Mouse (Mus musculus): Measurements from ENCODE around the gene Jakmip3.

Gene Jakmip3

DNA sequence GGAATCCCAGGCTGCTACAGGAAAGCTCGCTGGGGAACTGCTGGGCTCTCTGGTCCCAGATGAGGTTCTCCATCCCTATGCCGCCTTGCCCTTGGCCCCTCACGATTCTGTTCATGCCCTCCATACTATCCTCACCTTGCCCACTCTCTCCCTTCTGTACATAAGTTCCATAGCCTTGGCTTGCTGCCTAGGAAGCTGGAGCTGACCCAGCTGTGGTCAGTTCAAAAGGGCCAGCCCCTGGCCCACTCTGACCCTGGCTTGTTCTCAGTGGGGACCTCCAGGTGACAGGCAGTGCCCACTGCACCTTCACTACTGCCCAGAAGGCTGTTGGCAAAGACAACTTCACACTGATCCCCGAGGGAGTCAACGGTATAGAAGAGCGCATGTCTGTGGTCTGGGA, 155.9 kb downstream of the Jakmip3 start:
- DNase-seq (ENCODE audit: low spot score) = no peak

DNA sequence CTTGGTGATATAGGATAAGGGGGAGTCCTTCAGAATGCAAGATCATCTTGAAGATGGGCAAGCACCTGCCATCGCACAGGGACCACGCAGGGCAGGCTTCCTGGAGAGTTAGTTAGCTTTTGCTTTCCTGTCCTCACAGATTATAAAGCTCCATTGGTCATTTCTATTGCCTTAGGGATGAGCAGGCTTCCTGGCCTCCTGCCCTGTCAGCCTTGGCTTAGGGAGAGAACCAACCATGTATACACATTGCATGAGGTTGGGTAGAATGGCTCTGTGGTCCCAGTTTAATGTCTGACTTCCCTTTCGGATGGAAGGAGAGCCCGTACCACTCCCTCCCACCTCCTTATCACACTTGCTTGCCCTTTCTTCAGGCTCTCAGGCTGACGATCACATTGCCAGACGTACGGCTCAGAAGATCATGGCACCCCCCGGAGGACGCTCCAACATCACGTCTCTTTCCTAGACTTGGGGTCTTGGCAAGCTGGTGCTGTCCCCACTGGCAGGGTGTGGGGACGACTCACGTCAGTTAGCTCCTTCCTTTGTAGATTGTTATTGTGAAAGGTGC, 160.1 kb downstream of the Jakmip3 start:
- DNase-seq (ENCODE audit: low spot score) = no peak

DNA sequence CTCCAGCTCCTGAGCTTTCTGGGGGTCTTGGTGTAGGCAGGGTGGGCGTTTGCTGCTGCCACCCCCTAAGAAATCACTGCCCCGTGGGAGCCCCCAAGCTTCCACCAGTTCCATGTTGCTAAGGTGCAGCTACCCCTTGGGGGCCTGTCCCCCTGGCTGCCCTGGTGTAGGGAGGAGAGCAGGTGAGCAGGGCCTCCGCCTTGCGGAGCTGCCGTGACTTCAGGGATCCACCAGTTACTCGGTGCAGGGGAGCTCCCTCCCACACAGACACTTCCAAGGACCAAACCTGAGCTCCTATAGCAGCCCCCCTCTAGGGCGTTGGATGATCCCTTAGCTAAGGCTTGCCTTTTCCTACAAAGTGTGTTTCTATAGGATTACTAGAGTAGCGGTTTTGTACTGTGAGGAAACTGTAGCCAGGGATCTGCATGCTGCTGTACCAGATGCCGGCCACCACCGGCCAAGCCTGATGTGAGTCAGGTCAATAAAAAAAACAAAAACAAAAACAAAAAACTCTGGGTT, 160.8 kb downstream of the Jakmip3 start:
- no peak for DNase-seq (ENCODE audit: low spot score)

DNA sequence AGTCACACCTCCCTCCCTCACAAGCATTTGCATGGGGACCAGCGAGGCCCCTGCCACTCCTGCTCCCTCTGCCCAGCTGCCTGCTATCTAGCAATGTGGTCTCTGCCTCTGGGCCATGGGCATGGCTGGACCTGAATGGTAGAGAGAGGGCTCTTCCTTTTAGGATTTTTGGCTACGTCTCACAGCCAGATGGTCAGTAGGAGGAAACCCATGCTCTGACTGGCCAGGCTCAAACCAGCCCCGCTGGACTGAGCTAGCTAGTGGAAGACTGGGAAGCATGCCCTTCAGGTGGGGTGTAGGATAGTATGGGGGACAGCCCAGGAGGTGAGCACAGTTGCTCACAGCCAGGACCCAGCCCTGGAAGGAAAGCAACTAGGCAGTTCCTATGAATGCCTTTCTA, 161.3 kb downstream of the Jakmip3 start:
- DNase-seq (ENCODE audit: low spot score) = no peak

DNA sequence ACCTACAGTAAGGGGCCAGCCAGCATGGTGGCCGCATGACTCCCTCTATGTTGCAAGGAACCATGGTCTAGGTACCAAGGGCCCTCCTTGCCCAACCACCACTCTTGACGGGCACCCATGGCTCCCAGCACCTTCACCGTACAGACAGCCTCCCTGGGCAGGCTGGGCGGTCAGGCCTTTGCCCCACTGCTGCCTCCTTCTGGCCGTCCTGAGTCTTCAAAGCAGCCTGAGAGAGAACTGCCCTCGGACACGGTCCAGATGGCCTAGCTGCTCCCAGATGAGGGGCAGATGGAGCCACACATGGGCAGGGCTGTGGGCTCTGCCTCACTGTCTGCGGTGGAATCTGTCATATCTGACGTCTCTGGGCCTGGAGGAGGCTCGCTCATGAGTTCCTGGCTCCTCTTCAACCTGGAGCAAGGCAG, 163.4 kb downstream of the Jakmip3 start:
- DNase-seq (ENCODE audit: low spot score) = no peak

DNA sequence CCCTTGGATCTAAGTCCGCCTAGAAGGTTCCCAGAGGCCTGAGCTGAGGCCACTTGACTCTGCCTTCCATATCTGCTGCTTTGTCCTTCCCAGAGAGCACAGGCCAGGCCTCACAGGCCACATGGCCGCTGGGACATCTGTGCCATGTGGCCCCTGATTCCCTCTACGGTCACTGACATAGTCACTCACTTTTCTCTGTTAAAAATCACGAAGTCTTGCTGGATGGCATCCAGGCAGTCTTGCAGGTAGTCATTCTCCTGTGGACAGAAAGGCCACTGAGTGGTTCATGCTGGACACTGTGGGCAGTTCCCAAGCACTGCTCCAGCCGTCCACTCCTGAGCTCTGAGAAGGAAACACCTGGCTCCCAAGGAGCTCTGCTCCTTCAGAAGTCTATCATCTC, 164.5 kb downstream of the Jakmip3 start:
- no peak for DNase-seq (ENCODE audit: low spot score)

DNA sequence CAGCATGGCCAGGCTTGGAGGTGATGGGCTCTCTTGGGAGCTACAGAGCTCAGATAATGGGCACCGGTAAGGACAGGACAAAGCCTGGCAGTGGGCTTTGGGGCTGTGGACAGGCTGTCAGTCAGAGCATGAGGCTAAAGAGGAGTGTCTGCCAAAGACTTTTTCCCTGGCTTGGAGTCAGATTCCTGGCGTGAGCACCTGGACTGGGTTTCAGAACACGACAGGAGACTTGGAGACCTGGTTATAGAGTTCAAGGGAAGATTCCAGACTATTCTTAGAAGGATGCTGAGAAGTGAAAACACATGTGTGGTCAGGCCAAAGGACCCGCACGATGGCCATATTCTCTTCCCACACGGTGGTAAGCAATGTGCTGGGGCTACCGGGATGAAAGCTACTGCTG, 165.2 kb downstream of the Jakmip3 start:
- no peak for DNase-seq (ENCODE audit: low spot score)

DNA sequence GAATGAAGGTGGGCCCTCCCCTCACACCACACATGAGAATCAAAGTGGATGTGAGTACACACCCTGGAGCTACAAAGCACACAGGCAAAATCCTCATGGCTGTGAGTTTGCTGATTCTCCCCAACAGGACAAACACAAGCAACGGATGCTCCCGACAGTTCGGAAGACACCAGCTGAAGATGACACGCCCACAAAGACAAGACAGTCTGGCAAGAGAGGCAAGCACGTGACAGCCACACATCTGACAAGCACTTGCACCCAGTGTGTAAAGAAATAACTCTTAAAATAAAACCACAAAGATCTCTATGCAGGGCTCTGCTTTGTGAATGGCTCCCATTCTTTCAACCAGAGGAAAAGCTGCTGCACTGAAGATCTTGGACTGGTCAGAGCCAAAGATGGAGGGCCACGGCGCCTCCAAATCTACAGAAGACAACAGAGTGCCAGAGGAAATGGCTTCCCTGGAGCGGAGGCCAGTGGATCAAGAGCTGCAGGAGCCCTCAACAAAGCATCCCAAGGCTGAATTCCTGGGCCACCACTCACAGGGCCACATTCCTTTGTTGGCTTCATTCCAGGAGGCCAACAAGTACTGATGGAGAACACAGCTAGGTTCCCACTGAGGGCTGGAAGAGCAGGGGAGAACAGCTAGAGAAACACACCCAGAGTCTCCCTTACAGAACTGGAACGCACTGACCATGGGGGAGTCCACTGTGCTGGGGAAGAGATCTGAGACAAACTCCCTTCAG, 167.5 kb downstream of the Jakmip3 start:
- DNase-seq (ENCODE audit: low spot score) = no peak

DNA sequence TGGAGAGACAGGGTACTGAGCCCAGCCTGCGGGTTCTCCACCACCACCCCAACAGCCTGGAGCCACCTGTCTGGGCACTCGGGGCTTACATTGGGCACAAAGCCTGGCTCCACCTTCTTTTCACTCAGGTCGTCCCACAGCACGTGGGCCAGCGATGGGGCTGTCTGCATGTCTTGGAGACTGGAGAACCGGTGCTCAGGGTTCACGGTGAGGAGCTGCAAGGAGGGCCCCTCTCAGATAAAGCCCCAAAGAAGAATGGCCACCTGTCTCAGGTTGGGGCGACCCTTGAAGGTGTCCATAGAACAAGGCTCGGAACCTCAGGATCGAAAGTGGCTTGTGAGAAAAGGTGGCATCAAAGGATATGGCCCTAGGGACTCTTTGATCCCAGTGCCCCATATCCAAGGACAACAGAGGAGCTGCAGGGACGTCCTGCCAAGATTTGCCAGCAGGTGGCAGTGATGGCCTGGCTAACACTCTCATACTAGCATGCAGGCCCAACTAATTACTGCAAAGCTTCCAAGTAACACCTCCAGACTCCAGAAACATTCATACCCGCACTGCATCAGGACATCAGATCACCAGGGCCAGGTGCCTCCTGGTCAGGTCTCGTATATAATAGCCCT, 178.7 kb downstream of the Jakmip3 start:
- DNase-seq (ENCODE audit: low spot score) = peak; percentile 80

DNA sequence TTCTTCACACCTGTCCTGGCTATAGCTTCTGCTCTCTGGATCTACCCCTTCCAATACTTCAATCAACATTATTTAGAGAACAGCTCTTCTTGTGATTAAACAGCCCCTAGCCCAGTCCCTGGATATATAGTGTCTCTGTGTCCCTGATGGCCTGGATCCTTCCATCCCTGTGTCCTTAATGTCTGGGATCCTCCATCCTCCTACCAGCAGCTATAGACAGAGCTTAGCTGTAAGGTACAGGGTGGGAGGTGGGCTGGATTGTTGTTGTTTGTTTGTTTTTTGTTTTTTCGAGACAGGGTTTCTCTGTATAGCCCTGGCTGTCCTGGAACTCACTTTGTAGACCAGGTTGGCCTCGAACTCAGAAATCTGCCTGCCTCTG, 179.2 kb downstream of the Jakmip3 start:
- no peak for DNase-seq (ENCODE audit: low spot score)

DNA sequence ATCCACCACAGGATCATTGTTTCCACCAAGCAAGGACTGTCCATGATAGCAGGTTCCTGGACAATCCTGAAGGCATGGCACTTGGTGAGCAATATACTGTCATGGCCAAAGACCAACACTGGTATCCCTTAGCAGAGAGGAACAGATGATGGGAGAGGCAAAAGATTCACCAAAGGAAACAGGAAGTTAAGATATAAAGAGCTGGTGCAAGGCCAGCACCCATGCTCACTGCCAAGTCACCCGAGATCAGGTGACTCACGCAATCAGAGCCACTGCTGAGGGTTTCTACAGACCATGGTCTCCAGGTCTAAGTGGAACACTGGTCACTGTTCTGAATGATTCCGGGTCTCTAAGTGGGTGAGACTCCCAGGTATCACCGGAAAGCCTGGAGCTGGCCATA, 185.4 kb downstream of the Jakmip3 start:
- DNase-seq (ENCODE audit: low spot score) = no peak

DNA sequence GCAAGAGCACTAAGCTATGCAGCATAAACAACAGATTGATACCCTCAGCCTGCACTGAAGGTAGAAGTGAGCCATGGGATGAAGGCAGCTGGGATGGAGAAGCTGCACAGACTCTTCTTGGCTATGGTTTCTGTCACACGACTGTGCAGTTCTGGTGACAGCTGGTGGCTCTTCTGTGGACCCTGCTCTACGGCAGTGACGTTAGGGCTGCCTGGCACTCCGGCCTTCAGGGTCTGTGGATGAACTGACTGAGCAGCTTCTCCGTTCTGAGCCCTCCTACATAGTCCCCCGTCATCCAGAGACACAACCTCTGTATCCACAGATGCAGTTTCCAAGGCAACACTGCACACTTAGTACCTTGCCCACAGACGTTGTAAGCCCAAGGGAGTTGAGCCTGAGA, 186.0 kb downstream of the Jakmip3 start:
- DNase-seq (ENCODE audit: low spot score) = no peak

DNA sequence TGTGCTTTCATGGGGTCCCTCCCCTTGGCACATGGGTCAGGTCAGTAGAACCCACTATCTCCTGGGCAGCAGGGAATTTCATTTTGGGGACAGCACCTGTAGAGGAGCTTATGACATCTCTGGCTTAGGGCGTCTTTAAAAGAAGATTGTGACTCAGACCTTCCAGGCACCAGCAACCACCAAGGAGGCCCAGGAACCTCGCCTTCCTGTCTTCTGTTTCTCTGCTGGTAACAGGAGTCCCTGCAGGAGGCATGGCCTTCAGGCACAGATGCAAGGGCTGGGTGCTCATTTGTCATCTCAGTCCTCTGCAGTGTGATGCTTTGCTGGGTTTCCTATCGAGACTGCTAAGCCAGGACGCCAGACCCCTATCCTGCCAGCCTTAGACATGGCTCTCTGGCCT, 188.5 kb downstream of the Jakmip3 start:
- DNase-seq (ENCODE audit: low spot score) = no peak

DNA sequence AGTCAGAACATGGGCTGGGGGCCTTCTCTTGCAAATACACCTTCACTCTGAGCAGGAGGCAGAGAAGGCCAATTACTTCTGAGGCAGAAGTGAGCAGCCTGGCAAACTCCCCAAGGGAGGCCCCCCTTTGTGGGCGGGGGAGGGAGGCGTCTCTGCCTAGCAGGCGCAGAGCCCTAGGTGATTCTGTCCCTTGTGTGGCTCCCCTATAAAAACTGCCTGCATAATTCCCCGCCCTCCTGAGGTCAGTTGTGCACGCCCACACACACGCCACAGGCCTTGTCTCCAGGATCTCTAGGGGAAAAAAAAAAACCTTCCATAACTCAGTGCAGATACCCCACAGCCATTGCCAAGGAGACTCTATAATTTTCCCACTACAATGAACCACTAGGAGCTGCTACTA, 189.8 kb downstream of the Jakmip3 start:
- no peak for DNase-seq (ENCODE audit: low spot score)

DNA sequence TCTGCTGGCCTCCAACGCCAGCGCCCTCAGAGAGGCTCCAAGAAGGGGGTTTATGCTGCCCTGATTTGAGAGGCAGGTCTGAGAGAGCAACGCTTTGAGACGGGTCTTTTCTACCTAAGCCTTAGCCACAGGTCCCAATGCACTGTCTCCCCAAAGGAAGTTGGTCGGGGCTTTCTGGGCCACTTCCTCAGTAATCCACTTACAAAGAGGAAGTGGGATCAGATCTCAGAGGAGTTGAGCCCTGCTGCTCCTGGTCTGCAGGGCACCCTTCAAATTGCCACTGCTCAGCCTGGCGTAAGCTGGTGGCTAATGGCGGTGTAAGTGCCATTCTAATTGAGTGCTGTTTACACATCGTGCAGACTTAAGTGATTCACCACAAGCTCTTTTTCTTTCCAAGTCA, 191.0 kb downstream of the Jakmip3 start:
- DNase-seq (ENCODE audit: low spot score) = no peak

DNA sequence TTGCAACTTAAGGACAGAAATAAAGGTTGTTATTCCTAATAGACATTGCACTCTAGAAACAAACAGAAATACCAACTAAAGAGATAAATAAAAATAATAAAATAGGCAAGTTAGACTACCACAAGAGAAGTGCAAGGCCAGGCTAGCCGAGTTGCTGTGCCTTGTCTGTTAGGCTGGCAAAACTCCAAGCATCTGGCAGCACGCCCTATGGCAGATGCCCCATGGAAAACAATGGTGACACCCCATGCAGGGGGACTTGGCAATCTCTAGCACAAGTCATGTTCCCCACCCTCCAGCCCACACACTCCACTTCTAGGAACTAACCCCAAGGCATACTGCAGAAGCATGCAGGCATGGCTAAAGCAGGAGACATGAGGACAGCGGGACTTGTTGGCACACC, 192.9 kb downstream of the Jakmip3 start:
- DNase-seq (ENCODE audit: low spot score) = no peak
